Mouse (Mus musculus) heart, postnatal 36 days (tissue): ENCODE results near the gene Gramd4. TPM values are rescaled to one million over a fixed set of nuclear protein-coding genes. Genes with fewer than 3 reads are reported as not detected.

Experiments used
- total RNA-seq, 2 experiments: library from RNA; stranded (reverse); gene quantifications; 2 replicates each; pipeline ENCODE4 v1.2.3; 2021

The Gramd4 gene
- total RNA-seq, 2 experiments from 2014 or later = 29.6 to 35.3 TPM

Other genes with a start within 250 kb of the Gramd4 start
- gene Cdpf1, start 246.0 kb upstream of the Gramd4 start, total RNA-seq = 10 to 100 TPM; 35.6 to 41.4 TPM
- 1 to 10 TPM; 2.7 to 3.8 TPM for gene Pkdrej, start 236.0 kb upstream of the Gramd4 start, total RNA-seq
- 10 to 100 TPM; 13.9 to 21.5 TPM for gene Ttc38, start 225.4 kb upstream of the Gramd4 start, total RNA-seq
- gene Gtse1, start 197.9 kb upstream of the Gramd4 start, total RNA-seq = under 1 TPM; 0.17 to 0.46 TPM
- gene Trmu, start 178.4 kb upstream of the Gramd4 start, total RNA-seq = 10 to 100 TPM; 17.3 to 21.0 TPM
- gene Celsr1, start 23.9 kb upstream of the Gramd4 start, total RNA-seq = 1 to 10 TPM; 6.4 to 7.2 TPM
- 10 to 100 TPM; 28.0 to 28.1 TPM for gene Cerk, start 128.4 kb downstream of the Gramd4 start, total RNA-seq
- 10 to 100 TPM; 21.7 to 28.6 TPM for gene Tbc1d22a, start 156.8 kb downstream of the Gramd4 start, total RNA-seq